23 mouse cellular contexts compared by ENCODE assay signal in genomic region chr13:113164252-113165005, GRCm38 (mm10).
"Had no signal": no experiment of that assay in that cellular context is flagged by ENCODE, and none has a peak within 500 bp of the region (broad histone marks: within the 10 kb centered on the region; RNA-seq: fewer than 3 reads in every experiment).

No protein-coding gene starts in this region.

- DNase-seq: kidney, adult 18-20 months; kidney, adult 9 months; kidney, postnatal 14 days; kidney, postnatal 4 days; left cerebral cortex, postnatal 4 days; liver; lung, adult 18-20 months; lung, postnatal 10 days; lung, postnatal 36 days; right cerebral cortex, adult 18-20 months; right cerebral cortex, postnatal 14 days; right cerebral cortex, postnatal 4 days; thymus, postnatal 36 days had no signal

- H3K27me3 ChIP-seq: limb, embryonic 13.5 days; liver, embryonic 12.5 days; liver, embryonic 15.5 days; lung, embryonic 15.5 days; megakaryocyte, embryonic 14.5 days; midbrain, embryonic 15.5 days; neural tube, embryonic 12.5 days; neural tube, embryonic 15.5 days had no signal

- H3K4me1 ChIP-seq: liver, embryonic 12.5 days; liver, embryonic 15.5 days; lung, embryonic 15.5 days; megakaryocyte, embryonic 14.5 days; midbrain, embryonic 10.5 days; midbrain, embryonic 15.5 days; neural tube, embryonic 12.5 days; neural tube, embryonic 15.5 days had no signal

- H3K27ac ChIP-seq: limb, embryonic 13.5 days; liver, embryonic 12.5 days; liver, embryonic 15.5 days; lung, embryonic 15.5 days; midbrain, embryonic 10.5 days; midbrain, embryonic 15.5 days; neural tube, embryonic 12.5 days; neural tube, embryonic 15.5 days had no signal

- H3K9ac ChIP-seq: limb, embryonic 13.5 days; liver, embryonic 12.5 days; liver, embryonic 15.5 days; lung, embryonic 15.5 days; midbrain, embryonic 15.5 days; neural tube, embryonic 12.5 days; neural tube, embryonic 15.5 days had no signal

- H3K36me3 ChIP-seq: limb, embryonic 13.5 days; liver, embryonic 12.5 days; liver, embryonic 15.5 days; lung, embryonic 15.5 days; midbrain, embryonic 10.5 days; midbrain, embryonic 15.5 days; neural tube, embryonic 12.5 days; neural tube, embryonic 15.5 days had no signal

- H3K9me3 ChIP-seq: limb, embryonic 13.5 days; liver, embryonic 12.5 days; liver, embryonic 15.5 days; lung, embryonic 15.5 days; midbrain, embryonic 10.5 days; midbrain, embryonic 15.5 days; neural tube, embryonic 12.5 days; neural tube, embryonic 15.5 days had no signal

- H3K4me3 ChIP-seq: limb, embryonic 13.5 days; liver, embryonic 12.5 days; liver, embryonic 15.5 days; lung, embryonic 15.5 days; megakaryocyte, embryonic 14.5 days; midbrain, embryonic 10.5 days; midbrain, embryonic 15.5 days; neural tube, embryonic 12.5 days; neural tube, embryonic 15.5 days had no signal

- ATAC-seq: intestine, embryonic 16.5 days; liver, embryonic 12.5 days; midbrain, embryonic 15.5 days had no signal

- H3K4me2 ChIP-seq: limb, embryonic 13.5 days; liver, embryonic 12.5 days; liver, embryonic 15.5 days; lung, embryonic 15.5 days; midbrain, embryonic 15.5 days; neural tube, embryonic 12.5 days; neural tube, embryonic 15.5 days had no signal
